Mouse (Mus musculus): ENCODE results near the gene Acot13.

Acot13 gene

GRCm38 (mm10) chr13:24830756-24831352 is 486 bp downstream of the Acot13 start:
- DNase-seq (ENCODE audit: extremely low spot score, low spot score), result peak; percentile 27

DNA sequence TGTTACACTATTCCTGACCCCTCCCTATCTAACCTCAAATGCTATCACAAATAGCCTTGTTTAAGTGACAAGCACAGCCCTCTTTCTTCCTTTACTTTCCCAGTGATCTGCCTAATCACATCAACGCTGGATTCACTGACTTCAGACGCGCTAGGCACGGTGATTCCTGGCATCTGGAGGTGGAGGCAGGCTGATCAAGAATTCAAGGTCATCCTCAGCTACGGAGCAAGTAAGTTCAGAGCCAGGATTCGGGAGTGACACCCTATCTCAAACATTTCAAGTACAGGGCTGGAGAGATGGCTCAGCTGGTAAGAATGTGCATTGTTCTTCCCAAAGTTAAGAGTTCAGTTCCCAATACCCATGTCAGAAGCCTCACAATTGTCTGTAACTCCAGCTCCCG is 5.2 kb downstream of the Acot13 start:
- no peak for DNase-seq (ENCODE audit: extremely low spot score, low spot score)

- no peak for DNase-seq (ENCODE audit: extremely low spot score, low spot score)
Measured at GRCm38 (mm10) chr13:24825587-24825986, 5.8 kb downstream of the Acot13 start.

DNA sequence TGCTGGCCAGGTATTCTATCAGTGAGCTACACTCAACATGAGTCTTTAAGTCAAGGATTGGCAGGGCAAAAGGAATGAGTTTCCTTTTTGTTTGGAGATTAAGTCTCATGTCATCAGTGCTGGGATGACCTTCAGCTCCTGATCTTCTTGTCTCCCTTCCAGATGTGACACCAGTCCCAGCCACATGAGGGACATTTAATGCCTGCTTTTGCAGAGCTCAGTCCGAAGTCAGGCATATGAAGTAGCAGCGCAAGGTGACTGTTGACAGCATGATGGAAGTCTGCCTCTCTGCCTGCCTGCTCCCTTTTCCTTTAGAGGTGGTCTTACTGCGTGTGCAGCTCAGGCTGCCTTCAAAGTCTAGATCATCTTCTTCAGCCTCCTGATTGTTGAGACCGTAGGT is 6.7 kb downstream of the Acot13 start:
- DNase-seq (ENCODE audit: extremely low spot score, low spot score), result no peak

GRCm38 (mm10) chr13:24822663-24823343 is 8.5 kb downstream of the Acot13 start:
- no peak for DNase-seq (ENCODE audit: extremely low spot score, low spot score)

DNA sequence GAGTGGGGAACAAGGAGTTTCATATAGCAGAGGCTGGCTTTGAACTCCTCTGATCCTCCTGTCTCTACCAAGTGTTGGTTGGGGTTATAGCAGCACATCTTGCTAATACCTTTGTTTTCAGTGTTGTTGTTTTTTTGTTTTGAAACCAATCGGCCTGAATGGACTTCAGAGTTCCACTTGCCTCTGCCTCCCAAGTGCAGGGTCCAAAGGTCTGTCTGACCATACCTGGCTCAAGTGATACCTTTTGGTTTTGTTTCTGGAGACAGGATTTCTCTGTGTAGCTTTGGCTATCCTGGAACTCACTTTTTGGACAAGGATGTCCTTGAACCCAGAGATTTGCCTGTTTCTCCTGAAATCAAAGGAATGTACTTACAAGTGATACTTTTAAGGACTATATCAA is 11.4 kb downstream of the Acot13 start:
- DNase-seq (ENCODE audit: extremely low spot score, low spot score), result no peak

GRCm38 (mm10) chr13:24816125-24817092 is 14.9 kb downstream of the Acot13 start:
- DNase-seq (ENCODE audit: extremely low spot score, low spot score), result peak; percentile 22

- DNase-seq (ENCODE audit: extremely low spot score, low spot score), result no peak
Measured at GRCm38 (mm10) chr13:24814616-24815015, 16.7 kb downstream of the Acot13 start.

DNA sequence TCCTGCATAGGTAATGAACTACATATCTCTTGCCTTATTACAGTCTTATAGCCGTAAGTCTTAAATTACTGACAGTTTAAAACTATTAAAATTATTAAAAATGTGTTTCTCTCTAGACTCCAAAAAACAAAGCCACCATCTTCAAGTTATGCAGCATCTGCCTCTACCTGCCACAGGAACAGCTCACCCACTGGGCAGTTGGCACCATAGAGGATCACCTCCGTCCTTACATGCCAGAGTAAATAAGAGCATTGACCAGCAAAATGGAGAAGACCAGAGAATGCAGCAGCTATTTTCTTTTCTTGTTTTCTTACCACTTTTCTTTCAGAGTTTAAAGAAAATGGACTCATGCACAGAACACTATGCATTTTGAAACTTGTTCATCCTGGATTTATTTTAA is 18.8 kb downstream of the Acot13 start:
- DNase-seq (ENCODE audit: extremely low spot score, low spot score), result no peak

GRCm38 (mm10) chr13:24806079-24806478 is 25.3 kb downstream of the Acot13 start:
- no peak for DNase-seq (ENCODE audit: extremely low spot score, low spot score)

DNA sequence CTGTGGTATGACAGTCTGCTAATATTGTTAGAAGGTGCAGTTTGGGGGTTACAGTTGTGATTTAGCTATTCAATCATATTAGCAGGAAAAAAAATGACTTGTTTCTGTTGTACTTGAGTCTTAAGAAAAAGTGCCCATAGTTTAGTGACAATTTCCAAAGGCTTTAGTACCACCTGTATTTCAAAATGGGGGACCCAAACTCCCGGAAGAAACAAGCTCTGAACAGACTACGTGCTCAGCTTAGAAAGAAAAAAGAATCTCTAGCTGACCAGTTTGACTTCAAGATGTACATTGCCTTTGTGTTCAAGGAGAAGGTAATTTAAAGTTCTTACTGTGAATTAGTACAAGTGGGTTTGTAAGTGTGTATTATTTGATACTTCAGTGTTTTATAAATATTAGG is 28.1 kb downstream of the Acot13 start:
- no peak for DNase-seq (ENCODE audit: extremely low spot score, low spot score)

DNA sequence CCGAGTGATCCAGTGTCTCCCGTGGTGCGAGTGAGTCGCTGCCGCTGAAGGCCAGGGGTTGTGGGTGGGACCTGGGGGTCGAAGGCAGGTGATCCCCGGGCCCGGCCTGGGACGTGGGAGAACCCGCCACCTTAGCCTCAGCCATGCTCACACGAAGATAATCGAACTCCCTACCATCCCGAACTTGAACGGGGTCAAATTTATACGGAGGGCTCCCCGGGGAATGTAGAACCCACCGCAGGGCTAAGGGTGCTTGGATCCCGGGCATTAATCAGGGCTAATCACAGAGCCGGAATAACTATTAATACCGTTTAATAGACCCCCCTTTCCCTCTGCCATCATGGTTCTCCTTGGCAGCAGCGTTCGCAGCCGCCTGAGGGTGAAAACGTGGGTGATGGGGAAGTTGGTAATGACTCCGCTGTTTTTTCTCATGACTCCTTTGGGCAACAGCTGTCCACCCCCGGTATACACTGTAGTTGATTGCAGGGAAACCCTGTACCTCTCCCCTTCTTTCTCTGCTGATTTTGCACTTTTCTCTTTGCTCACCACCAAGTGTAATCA is 29.1 kb downstream of the Acot13 start:
- peak; percentile 38 for DNase-seq (ENCODE audit: extremely low spot score, low spot score)

DNA sequence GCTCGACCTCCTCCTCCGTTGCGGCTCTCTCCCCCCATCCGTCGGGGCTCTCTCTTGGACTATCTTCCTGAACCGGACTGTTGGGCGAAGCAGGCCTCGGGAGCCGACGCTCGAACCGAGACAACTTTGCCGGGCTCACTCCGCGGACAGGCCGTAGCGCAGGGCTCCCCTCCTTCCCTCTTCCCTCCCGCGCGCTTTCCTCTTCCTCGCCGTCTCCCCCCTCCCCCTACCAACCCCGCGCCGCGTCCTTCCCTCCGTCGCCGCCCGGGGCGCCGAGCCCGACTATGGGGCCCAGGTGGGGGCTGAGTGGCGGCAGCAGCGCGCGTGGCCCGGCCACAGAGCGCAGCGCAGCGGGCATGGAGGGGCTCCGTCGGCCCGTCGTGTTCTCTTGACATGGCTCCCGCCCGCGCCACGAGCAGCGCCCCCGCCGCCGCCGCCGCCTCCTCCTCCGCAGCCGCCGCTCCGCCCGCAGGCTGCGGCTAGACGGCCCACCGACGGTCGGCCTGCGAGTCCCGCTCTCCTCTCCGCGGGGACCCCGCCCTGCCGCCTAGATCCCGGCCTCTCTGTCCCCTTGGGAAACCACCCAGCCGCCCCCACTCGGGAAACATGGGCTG is 29.9 kb downstream of the Acot13 start, which contains the start of gene BC005537:
Gene BC005537, plus strand, starts transcription at position 350 of the 614 bp plus-strand sequence.
- DNase-seq (ENCODE audit: extremely low spot score, low spot score), result no peak

GRCm38 (mm10) chr13:24800674-24801307 is 30.5 kb downstream of the Acot13 start:
- peak; percentile 96 for DNase-seq (ENCODE audit: extremely low spot score, low spot score)

DNA sequence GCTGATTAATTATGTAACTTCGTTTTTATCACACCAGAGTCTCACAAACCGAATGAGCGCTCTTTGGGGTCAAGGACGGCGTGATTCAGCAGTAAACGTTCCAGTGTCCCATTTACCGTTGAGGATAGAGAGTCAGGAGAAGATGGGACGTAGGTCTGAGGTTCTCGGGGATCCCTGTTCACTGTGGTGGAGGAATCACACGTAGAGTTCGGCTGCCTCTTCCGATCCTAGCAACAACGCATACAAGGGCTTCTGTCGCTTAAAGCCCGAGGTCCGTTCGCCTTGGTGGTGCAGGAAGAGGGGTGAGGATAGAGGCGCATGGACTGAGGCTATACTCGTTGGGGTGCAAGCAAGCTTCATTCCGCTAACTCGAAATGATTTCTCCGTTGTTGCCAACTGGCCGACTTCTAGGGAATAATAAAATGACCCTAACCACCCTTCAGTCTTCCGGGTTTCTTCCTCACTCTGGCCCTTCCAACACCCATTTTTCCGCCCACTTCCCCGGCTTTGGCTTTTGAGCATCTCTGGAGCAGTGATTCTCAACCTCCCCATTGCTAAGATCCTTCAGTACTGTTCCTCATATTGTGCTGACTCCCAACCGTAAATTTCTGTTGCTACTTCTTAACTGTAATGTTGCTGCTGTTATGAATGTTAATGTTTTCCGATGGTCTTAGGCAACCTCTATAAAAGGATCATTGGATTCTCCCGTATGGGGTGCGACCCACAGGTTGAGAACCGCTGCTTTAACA is 31.2 kb downstream of the Acot13 start:
- DNase-seq (ENCODE audit: extremely low spot score, low spot score), result peak; percentile 52

- DNase-seq (ENCODE audit: extremely low spot score, low spot score), result no peak
Measured at GRCm38 (mm10) chr13:24799378-24799777, 32.0 kb downstream of the Acot13 start.

GRCm38 (mm10) chr13:24798686-24799085 is 32.7 kb downstream of the Acot13 start:
- no peak for DNase-seq (ENCODE audit: extremely low spot score, low spot score)

DNA sequence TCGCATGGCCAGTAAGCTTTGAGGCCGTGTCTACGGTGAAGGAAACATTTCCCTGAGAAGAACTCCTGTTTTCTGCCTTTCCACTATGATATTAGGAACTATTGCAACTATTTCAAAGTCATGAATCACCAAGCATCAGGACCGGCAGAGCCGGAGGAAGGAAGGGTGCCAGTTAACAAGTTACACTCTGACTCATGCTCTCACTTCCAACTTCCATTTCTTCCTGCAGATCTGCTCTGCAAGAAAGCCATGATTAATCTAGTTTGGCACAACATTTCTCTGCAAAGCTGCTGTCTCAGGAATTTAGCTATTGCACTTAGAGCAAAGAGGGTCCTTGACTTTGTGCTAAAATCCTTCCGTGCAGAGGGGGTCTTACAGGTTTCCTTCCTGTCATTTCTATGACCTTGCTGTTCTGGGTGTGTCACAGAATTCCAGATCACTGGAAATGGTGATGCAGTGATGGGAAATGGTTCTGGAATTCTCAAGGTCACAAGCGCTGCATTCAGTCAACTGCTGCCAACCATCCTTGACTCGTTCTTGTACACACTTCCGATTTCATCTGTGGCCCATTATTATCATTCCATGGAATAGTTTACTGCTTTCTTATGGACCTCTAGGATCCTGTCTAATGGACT is 38.8 kb downstream of the Acot13 start:
- no peak for DNase-seq (ENCODE audit: extremely low spot score, low spot score)

DNA sequence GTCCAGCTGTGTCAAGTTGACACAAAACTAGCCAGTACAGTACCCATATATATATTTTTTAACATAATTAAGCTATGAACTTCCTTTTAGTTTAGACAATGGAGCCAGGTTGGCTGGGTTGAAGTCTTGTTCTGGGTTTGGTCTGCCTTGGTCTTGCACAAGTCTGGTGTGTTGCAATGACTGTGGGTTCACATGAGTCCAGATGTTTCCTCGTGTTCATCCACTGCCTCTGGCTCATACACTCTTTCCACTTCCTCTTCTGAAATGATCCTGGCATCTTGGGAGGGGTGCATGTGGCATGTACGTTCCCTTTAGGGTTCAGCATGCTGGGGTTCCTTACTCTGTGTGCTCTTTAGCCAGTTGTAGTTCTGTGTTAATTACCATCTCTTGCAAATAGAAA is 40.0 kb downstream of the Acot13 start:
- no peak for DNase-seq (ENCODE audit: extremely low spot score, low spot score)

DNA sequence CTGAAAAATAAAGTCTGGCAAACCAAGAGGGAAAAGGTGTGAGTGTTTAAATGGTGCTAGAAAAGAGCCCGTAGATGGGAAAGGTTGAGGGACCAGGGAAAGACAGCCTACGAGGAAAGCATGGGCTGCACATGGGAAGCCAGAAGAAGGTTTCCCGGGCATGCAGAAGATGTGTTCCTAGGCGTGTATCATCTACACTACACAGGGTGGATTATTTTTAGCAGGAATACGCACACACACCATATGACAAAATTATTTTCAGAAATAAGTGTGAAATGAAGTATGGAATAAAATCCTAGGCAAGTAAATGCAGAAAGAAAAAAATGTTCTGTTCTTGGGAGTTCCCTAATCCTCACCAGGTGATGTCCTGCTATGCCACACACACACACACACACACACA is 43.9 kb downstream of the Acot13 start:
- no peak for DNase-seq (ENCODE audit: extremely low spot score, low spot score)

Measured in neural tube, embryonic 10.5 days (tissue).